Mouse (Mus musculus) cerebellum, adult 11-12 months (tissue): ENCODE measurements around the gene Lrfn2.

Experiments
- DNase-seq: peaks from one replicate; pipeline ENCODE4 v3.0.0; 2022

Lrfn2 gene

DNA sequence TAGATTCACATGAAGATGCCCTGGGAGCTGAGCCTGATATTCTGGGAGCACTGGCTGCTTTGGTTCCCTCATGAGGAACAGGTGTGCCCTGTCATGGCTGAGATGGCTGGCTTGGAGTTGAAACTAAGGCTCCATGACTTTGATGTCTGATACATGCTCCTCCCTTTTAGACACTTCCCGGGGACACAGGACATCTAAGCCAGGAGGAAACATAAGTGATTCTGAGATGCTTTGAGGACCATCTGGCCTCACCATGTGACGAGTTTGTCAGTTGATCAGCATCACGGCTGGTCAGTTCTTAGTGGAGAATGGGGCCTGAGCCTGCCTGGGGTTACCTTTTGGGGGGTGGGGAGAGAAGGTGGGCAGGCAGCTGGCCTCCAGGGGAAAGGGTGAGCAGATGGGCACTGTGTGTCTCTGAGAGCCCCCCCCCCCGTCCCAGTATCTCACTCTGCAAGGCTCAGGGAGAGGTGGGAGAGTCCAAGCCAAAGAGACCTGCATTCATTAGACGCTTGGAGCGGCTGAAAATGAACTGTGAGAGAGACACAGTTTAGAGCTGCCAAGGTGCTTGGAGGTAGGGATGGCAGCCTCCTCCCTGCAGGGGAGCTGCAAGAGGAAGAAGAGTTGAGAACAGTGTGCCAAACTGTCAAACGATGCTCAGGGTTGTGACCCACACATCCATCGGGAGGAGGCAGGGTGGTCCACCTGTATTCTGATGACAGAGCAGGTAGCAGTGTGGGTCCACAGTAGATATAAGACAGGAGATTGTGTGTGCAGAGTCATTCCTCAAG, 105.2 kb downstream of the Lrfn2 start:
- DNase-seq = no peak

DNA sequence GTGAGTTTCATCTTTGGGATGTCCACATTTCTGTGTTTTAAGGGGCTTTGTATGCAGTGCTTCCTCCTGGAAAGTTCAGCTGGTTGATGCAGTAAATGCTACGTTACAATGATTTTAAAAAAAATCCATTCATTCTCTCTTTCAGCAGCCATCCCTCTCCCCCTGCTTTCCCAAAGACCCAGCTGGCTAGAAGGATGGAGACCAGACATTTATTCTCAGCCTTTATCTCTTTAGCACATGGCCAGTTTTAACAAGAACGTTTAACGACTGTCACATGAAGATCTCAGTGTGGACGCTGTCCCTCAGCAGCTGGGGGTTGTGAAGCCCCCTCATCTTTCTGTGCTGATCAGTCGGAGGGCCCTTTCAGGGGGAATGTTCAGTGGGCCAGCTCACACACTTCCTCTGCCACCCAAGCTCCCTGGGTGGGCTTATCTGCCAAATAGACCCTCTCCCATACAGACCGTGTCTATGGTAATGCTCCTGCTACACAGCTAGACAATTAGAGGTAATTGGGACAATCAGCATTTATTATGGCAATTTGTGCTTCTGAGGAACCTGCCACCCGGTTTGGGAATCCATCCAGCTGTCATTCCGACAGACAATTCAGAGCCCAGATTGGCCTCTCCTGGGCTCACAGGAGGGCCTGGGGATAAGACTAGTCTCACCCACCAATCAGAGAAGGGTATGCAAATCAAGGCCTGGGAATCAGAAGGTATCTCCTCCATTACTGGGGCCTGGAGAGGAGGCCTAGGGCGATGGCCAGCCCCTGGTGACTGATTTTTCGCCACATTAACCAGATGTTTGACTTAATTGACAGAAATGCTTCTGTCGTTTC, 111.8 kb downstream of the Lrfn2 start:
- no peak for DNase-seq

DNA sequence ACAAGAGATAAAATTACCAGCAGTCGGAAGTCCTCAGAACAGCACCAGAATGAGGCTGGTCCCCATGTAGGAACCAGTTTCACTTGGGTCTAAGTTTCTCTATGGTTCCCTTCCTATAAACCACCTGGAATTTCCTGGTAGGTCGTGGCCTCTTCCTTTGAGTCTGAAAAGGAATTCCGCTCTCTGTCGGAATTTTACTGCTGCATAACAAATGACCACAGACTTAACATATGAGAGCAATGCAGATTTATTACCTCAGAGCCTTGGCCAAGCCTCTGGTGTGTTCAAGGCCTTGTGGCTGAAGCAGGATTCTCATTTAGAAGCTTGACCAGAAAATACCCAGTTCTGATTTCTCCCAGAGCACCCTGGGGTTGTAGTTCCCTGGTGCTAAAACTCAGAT, 115.7 kb downstream of the Lrfn2 start:
- no peak for DNase-seq

- no peak for DNase-seq
Observed at GRCm38 (mm10) chr17:49051231-49051630, 119.1 kb downstream of the Lrfn2 start.

GRCm38 (mm10) chr17:49061141-49061540, 129.0 kb downstream of the Lrfn2 start:
- no peak for DNase-seq

DNA sequence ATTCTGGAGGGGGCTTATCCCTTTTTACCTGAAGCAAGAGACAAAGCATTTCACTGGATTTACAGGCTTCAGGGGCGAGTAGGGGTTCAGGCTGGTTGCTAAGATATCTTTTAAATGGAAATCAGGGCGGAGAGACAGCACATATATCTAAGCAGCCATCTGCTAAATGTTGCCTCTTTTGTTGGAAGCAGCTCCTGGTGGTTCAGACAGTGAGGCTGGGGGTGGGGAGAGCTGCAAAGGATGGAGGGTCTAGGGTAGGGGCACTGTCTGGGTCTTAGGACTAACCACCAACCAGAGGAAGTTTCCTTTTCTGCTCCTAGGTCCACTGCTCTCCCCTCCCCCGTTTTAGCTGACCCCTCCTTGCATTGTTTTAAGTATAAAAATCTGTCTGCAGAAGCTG, 131.6 kb downstream of the Lrfn2 start:
- DNase-seq = no peak

- DNase-seq = no peak
Observed at GRCm38 (mm10) chr17:49064526-49064925, 132.3 kb downstream of the Lrfn2 start.

- DNase-seq = no peak
Observed at GRCm38 (mm10) chr17:49065050-49065449, 132.9 kb downstream of the Lrfn2 start.

DNA sequence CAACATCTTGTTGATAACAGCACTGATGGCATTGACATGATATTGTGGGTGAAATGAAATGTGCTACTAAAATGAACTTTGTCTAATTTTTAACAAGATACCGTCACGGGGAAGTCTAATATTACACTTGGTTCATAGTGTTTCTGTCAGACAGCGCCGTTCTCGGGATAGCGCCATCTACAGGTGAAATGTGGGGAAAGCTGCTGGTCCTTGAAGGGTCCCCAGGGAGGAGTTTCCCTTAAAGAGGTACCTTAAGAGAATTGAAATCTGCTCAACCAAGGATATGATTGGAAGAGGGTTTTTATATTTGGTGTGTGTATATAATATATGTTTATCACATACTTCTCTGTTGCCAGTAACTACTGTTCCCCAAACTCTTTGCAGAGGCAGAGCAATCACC, 134.6 kb downstream of the Lrfn2 start:
- no peak for DNase-seq

GRCm38 (mm10) chr17:49078168-49078567, 146.0 kb downstream of the Lrfn2 start:
- DNase-seq = no peak

DNA sequence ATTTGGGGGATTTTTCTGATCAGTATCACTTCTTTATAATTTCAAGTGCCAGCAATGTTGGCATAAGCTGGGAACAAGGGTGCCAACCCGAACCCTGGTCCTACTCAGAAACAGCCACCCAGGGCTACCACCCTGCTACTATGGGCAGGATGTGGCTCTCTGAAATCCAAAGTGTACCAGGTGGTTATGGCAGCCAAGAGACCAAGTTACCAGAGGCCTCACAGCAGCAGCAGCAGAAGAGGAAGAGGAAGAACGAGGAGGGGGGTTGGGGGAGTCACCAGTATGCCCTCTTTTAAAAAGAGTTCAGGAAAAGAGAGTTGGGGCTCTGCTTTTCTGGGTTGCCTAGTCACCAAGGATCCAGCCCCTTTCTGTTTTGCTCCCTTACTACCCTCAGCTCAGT, 147.5 kb downstream of the Lrfn2 start:
- no peak for DNase-seq

GRCm38 (mm10) chr17:49083594-49084380, 151.6 kb downstream of the Lrfn2 start:
- DNase-seq = no peak

DNA sequence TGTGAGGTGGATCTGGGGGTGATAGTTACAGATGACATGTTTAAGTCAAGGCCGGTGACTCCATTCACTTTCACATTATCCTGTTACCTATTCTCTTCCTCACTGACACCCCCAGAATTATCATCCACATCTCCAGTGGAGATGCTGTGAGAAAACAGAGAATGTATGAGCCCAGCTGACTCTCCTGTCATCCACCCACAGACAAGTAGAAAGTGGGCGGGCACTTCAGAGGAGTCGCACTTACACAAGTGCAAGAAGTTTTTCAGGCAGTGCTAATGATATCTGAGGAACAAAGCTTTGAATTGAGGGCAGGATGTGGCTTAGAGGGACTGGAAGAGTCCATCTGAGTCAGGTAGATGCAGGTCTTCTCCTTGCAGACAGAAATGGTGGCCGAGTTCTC, 152.9 kb downstream of the Lrfn2 start:
- DNase-seq = no peak

DNA sequence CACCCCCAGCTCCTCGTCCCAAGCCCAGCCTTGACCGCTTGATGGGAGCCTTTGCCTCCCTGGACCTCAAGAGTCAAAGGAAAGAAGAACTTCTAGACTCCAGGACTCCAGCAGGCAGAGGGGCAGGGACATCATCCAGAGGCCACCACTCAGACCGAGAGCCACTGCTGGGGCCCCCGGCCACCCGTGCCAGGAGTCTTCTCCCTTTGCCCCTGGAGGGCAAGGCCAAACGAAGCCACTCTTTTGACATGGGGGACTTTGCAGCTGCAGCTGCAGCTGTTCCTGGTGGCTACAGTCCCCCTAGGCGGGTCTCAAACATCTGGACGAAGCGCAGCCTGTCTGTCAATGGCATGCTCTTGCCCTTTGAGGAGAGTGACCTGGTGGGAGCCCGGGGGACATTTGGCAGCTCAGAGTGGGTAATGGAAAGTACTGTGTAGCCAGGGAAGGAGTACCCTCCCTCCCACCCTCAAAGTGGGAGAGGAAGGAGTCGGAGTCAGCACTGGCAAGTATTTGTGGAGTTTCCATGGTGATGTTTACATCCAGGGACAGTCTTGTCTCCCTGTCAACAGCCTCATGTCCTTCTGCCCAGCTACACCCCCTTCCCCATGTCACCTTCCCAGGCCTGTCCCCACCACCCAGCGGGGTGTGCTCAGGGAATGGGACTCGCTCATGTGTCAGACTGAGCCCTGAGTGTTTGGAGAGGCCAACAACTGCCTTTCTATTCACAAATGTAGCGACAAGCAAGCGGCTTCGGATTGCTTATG, 164.8 kb downstream of the Lrfn2 start:
- DNase-seq = no peak

- DNase-seq = no peak
Observed at GRCm38 (mm10) chr17:49111399-49111798, 179.2 kb downstream of the Lrfn2 start.

- no peak for DNase-seq
Observed at GRCm38 (mm10) chr17:49111911-49112310, 179.7 kb downstream of the Lrfn2 start.

DNA sequence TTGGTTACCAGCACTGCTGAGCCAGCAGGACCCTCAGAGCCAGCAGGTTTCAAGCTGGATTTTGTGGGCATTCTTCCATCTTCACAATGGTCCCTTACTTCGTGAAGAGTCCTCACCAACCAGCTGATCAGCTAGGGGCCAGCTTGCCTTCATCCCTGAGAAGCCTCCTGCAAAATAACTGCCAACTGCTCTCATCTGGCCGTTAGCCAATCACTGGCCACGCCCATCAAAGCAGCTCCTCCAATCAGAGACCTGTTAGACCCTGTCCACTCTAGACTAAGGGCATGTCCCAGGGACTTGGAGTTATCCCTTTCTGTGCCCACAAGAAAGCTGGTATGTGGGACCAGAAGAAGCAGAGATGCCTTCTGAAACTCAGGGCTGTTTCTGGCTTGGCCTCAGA, 181.2 kb downstream of the Lrfn2 start:
- DNase-seq = no peak

DNA sequence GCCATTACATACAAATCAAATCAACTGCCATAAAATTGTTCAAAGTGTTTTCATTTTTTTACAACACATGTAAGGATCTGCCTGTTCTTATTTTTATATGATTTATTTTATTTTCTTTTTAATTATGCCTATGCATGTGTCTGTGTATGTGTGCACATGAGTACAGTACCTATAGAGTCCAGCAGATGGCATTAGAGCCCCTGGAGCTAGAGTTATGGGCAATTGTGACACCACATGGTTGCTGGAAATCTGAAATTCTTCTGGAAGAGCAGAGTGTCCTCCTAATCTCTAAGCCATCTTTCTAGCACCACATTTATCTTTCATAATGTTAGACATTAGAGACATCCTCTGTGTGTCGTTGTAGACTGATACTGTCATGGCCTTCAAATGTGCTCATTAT, 192.0 kb downstream of the Lrfn2 start:
- DNase-seq = no peak

DNA sequence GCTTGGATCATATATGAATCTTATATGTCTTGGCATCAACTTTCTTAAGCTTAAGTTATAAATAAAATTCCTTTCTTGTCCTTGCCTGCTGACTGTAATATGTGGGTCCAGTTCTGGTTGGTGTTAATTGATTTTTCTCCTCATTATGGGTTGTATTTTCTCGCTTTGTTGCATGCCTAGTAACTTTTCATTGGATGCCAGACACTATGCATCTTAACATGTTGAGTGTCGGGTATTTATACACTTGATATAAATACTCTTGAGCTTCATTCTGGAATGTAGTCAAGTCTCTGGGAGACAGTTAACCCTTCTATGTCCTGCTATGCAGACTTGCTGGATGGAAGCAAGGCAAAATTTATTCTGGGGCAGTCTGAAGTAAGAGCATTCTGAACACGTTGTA, 192.5 kb downstream of the Lrfn2 start:
- DNase-seq = no peak
